Mouse (Mus musculus): ENCODE measurements around the gene Rbbp8nl.
"Not testable (repeated sequence)": the region's sequence is repeated elsewhere in the genome, so short reads cannot be mapped to it uniquely, and the experiment has no call there.

GRCm38 (mm10) chr2:180259826-180260609 lies 29.7 kb downstream of the Rbbp8nl start:
- TF ChIP-seq CTCF (conservative IDR thresholded peaks at IDR 0.05; ENCODE audit: low read length); POU5F1 (IDR thresholded peaks at IDR 0.05; ENCODE audit: borderline replicate concordance, low read length); NANOG (IDR thresholded peaks at IDR 0.05; ENCODE audit: borderline replicate concordance, low read length): not testable (repeated sequence)

All from E14TG2a.4 (cell line).